Mouse (Mus musculus): Measurements from ENCODE around the gene Lmo4.

The Lmo4 gene

DNA sequence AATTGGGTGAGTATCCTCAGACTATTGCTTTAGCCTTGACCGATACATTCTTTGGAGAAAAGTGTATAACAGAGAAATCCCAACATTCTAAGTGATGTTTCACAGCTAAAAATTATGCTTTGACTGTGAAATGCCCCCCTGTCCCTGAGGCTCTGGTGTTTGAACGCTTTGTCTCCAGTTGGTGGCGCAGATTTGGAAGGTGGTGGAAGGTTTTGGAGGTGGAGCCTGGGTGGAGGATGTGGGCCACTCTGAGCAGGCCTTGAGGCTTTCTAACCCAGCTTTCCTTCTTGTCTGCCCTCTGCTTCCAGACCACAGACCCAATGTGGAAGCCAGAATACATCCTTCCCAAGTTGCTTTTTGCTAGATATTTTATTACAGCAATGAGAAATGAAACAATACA is 57.8 kb downstream of the Lmo4 start:
- no peak for DNase-seq

- DNase-seq = no peak
These were observed 61.0 kb downstream of the Lmo4 start for GRCm38 (mm10) chr3:144144066-144144465.

DNA sequence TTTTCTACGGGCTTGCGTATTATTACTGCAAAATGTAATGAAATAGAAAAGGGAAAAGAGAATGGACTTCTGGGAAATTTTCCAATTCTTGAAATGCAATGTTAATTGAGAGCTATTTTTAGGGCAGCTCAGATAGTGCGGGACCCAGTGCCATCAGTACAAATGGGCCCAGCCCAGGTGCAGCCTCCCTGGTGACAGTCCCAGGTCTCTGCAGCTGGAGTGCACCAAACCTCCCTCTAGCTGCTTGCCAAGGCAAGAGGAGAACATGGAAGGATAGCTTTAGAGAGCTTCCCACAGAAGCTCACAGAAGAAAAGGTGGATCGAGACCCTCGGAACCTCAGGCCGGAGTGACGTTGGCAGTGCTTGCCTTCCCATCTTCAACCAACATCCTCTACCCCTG is 62.1 kb downstream of the Lmo4 start:
- no peak for DNase-seq

DNA sequence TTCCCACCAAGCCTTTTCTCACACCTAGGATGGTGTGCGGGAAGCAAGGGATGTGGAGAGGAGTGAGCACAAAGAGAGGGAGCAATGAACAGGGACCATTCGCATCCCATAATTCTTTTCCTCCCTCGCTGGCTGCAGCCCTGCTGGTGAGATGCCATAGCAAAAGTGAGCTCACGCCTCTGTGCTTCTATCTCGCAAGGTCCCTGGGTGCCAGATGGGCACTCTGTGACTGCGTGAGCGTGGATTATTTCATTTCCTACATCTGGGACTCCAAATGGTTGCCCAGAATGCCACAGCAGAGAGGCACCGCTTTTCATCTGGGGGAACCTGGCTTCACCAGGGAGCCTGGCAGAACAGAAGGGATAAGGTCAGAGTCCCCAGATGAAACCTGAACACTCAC is 63.2 kb downstream of the Lmo4 start:
- no peak for DNase-seq

DNA sequence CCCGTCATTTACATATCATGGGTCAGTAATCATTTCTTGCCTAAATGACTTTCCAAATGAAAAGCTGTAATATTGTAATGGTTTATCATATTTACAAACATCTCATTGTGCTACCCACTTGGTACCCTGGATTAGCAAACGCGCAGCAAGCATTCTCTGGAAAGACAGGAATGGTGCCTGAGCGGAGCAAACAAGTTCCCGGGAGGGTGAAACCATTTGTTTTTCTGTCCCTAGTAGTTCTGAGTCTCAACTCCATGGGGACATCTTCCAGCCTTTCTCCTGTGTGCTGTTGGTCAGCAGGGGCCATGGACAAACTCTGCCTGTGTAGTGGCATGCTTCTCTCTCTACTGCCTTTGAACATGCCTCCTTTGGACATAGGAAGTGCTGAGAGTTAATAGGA is 64.2 kb downstream of the Lmo4 start:
- DNase-seq = no peak

- no peak for DNase-seq
These were observed 66.4 kb downstream of the Lmo4 start for GRCm38 (mm10) chr3:144138659-144139058.
